Mouse (Mus musculus): ENCODE data around the gene Ppp1r1c. TPM values are rescaled to one million over a fixed set of nuclear protein-coding genes. Genes with fewer than 3 reads are reported as not detected.

The Ppp1r1c gene
- not detected in 2 replicates for polyA plus RNA-seq (2014; fragmentation: Nextera tagmentation; extraction: Ambion mirVana)

DNA sequence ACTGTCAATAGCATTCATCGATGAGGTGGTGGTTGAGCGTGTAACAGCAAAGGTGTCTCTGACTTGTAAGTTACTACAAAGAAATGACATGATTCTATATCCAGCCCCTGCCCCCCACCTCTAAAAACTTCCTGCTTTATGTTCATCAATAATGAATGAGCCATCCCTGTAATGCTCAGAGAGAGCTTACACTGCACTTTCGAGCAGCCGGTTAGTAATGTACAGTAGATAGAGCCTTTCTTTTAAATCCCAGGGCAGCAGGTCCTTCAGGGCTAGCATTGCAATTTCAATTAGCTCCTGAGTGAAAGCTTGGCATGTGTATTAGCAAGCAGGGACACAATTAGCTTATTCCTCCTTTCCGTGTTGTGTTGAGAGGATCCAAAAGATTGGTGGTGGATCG is at the start of gene Ppp1r1c:
TSS of gene Ppp1r1c (plus strand) at position 206 of the 400 bp plus-strand sequence.
- Histone ChIP-seq H3K9me3 (ENCODE audit: control insufficient read depth, low read depth, low read length) (no peaks in the 10 kb centered on the region), H3K27me3 (ENCODE audit: control insufficient read depth, insufficient read depth, low read length) (no peaks in the 10 kb centered on the region), H3K36me3 (ENCODE audit: control insufficient read depth, insufficient read depth, low read length) (no peaks in the 10 kb centered on the region), H3K4me1 (ENCODE audit: control insufficient read depth, insufficient read depth, low read length) (no peaks in the 10 kb centered on the region), H3K4me2 (replicated peaks; ENCODE audit: low read depth, low read length) (no peak within 1 kb of the TSS), H3K4me3 (ENCODE audit: low read depth, low read length) (no peak within 1 kb of the TSS), H3K27ac (ENCODE audit: low read length) (no peak within 1 kb of the TSS), H3K9ac (replicated peaks; ENCODE audit: low read depth, low read length) (no peak within 1 kb of the TSS)
- WGBS: 85% methylated on average over 6 of the region's 6 CpGs
- ATAC-seq (ENCODE audit: insufficient number of reproducible peaks, insufficient read depth, low FRiP score, low read depth): no peak

DNA sequence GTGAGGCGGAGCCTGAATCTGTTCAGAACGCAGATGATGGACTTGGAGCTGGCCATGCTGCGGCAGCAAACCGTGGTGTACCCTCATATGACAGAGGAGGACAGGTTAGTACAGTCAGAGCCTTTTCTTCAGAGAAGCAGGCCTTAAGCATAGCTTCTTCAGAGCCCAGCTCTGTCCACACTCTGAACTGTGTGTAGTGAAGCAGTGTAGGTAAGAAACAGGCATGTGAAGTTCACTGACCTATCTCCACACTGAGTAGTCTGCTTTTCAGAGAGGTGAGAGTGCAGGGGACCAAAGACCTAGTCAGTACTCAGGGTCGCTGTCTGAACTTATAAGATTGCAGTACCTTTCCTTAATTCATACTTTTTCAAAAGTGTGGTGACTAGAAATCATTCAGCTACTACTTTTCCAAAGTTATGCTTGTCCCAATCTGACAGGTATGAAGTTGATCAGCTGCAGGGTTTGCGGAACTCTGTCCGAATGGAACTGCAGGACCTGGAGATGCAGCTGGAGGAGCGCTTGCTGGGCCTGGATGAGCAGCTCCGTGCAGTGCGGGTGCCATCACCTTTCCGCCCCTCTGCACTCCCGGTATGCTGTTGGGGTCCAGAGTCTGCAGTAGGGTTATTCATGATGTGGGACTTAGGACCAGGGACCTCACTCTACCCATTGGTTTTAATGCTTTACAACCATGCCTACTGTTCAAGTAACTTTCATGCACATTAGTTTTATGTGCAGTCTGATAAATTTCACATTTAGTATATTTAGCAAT is 47.0 kb upstream of the Ppp1r1c start:
- ATAC-seq (ENCODE audit: insufficient number of reproducible peaks, insufficient read depth, low FRiP score, low read depth): no peak
- no peaks in the 10 kb centered on the region for H3K9me3 ChIP-seq (ENCODE audit: control insufficient read depth, low read depth, low read length)
- no peak overlapping the region for H3K27ac ChIP-seq (ENCODE audit: low read length)
- 92% methylated on average over 12 of the region's 12 CpGs for WGBS
- no peak overlapping the region for H3K4me2 ChIP-seq (replicated peaks; ENCODE audit: low read depth, low read length)
- no peak overlapping the region for H3K9ac ChIP-seq (replicated peaks; ENCODE audit: low read depth, low read length)
- peaks cover 58% of the 10 kb centered on the region for H3K36me3 ChIP-seq (ENCODE audit: control insufficient read depth, insufficient read depth, low read length)
- no peaks in the 10 kb centered on the region for H3K4me1 ChIP-seq (ENCODE audit: control insufficient read depth, insufficient read depth, low read length)
- no peaks in the 10 kb centered on the region for H3K27me3 ChIP-seq (ENCODE audit: control insufficient read depth, insufficient read depth, low read length)
- no peak overlapping the region for H3K4me3 ChIP-seq (ENCODE audit: low read depth, low read length)

DNA sequence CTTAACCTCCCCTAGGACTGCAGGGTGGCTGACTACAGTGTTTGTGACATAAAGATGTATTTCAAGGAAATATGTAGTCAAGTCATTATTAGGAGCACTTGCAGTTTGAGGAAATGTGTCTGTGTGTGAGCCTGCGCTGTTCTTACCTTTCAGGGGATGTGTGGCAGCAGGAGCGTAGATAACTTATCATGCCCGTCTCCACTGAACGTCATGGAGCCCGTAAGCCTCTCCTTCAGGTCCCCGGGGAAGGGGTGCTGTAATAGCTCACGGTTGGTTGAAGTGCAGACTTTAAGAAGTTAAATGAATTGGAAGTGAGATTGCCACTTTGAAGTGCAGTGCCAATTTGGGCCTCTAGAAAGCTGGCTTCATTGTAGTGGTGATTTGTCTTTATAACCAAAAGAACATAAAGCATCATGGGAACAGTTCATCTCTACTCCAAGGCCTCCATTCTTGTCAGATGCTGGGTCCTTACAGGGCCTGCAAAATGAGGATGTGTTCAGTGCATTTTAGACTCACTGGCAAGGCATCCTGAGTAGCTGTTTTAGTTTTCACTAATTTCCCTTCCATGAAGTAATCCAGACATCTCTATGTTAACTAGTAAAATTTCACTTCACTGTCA is 46.0 kb upstream of the Ppp1r1c start:
- H3K9me3 ChIP-seq (ENCODE audit: control insufficient read depth, low read depth, low read length): no peaks in the 10 kb centered on the region
- H3K4me3 ChIP-seq (ENCODE audit: low read depth, low read length): no peak overlapping the region
- 79% methylated on average over 7 of the region's 7 CpGs for WGBS
- H3K4me2 ChIP-seq (replicated peaks; ENCODE audit: low read depth, low read length): no peak overlapping the region
- H3K27ac ChIP-seq (ENCODE audit: low read length): no peak overlapping the region
- peaks cover 58% of the 10 kb centered on the region for H3K36me3 ChIP-seq (ENCODE audit: control insufficient read depth, insufficient read depth, low read length)
- H3K4me1 ChIP-seq (ENCODE audit: control insufficient read depth, insufficient read depth, low read length): no peaks in the 10 kb centered on the region
- H3K27me3 ChIP-seq (ENCODE audit: control insufficient read depth, insufficient read depth, low read length): no peaks in the 10 kb centered on the region
- no peak overlapping the region for H3K9ac ChIP-seq (replicated peaks; ENCODE audit: low read depth, low read length)
- no peak for ATAC-seq (ENCODE audit: insufficient number of reproducible peaks, insufficient read depth, low FRiP score, low read depth)

DNA sequence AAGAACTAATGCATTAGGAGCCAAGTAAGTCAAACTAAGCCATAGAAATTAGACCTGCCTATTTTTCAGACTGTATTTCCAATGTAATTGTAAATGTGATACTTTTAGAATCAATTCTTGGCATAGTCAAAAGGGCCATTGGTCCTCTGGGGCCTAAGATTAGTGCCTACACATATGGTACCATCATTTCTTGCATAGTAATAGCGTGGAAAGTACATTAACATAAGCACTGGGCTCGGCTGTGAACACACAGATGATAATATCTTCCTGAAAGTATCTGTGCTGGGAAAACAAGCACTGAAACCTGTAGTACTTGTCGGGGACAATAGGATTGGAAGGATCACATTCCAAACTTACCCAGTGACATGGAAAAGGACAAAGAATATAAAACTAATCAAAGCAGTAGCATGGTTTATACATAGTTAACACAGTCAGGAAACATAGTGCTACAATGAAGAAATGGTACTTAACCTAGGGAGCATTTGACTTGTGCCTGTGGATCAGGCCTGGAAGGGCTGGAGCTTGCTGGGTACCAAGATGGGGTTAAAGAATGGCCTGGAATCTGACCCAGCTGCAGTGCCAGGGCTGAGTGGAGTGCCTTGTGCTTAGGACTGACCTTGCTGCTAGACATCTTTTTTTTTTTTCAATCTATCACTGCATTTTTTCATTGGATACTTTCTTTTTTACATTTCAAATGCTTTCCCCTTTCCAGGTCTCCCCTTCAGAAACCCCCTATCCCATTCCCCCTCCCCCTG is 42.9 kb upstream of the Ppp1r1c start:
- H3K27ac ChIP-seq (ENCODE audit: low read length): no peak overlapping the region
- no peaks in the 10 kb centered on the region for H3K27me3 ChIP-seq (ENCODE audit: control insufficient read depth, insufficient read depth, low read length)
- H3K4me1 ChIP-seq (ENCODE audit: control insufficient read depth, insufficient read depth, low read length): no peaks in the 10 kb centered on the region
- no peaks in the 10 kb centered on the region for H3K9me3 ChIP-seq (ENCODE audit: control insufficient read depth, low read depth, low read length)
- 73% methylated on average over 3 of the region's 3 CpGs for WGBS
- H3K4me3 ChIP-seq (ENCODE audit: low read depth, low read length): no peak overlapping the region
- ATAC-seq (ENCODE audit: insufficient number of reproducible peaks, insufficient read depth, low FRiP score, low read depth): no peak
- H3K9ac ChIP-seq (replicated peaks; ENCODE audit: low read depth, low read length): no peak overlapping the region
- H3K36me3 ChIP-seq (ENCODE audit: control insufficient read depth, insufficient read depth, low read length): peaks cover 32% of the 10 kb centered on the region
- no peak overlapping the region for H3K4me2 ChIP-seq (replicated peaks; ENCODE audit: low read depth, low read length)

DNA sequence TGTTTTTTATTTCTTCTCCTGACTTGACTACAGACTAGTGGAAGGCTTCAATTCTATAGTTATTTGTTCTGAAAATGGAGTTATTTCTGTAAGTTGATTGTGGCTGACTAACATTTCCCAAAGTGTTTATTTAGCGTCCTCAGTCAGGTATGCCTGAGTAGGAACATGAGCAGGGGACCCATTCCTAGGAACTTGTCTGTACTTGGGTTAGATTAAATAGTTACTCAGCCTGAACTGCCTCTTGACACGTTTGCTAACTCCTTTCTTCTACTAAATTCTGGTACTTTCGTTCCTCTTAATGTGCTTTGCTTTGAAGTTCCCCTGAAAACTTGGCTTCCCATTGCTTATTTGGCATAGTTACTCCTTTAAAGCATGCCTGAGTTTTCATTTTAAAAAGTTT is 42.1 kb upstream of the Ppp1r1c start:
- H3K4me2 ChIP-seq (replicated peaks; ENCODE audit: low read depth, low read length): no peak overlapping the region
- H3K27me3 ChIP-seq (ENCODE audit: control insufficient read depth, insufficient read depth, low read length): no peaks in the 10 kb centered on the region
- 0 out of 2 replicates have a peak overlapping the region, but pooled peaks have one; percentile 22 for H3K27ac ChIP-seq (ENCODE audit: low read length)
- no peaks in the 10 kb centered on the region for H3K9me3 ChIP-seq (ENCODE audit: control insufficient read depth, low read depth, low read length)
- H3K4me1 ChIP-seq (ENCODE audit: control insufficient read depth, insufficient read depth, low read length): no peaks in the 10 kb centered on the region
- no peak overlapping the region for H3K9ac ChIP-seq (replicated peaks; ENCODE audit: low read depth, low read length)
- no peak overlapping the region for H3K4me3 ChIP-seq (ENCODE audit: low read depth, low read length)
- WGBS: 45% methylated on average over 3 of the region's 3 CpGs
- ATAC-seq (ENCODE audit: insufficient number of reproducible peaks, insufficient read depth, low FRiP score, low read depth): no peak
- peaks cover 30% of the 10 kb centered on the region for H3K36me3 ChIP-seq (ENCODE audit: control insufficient read depth, insufficient read depth, low read length)

DNA sequence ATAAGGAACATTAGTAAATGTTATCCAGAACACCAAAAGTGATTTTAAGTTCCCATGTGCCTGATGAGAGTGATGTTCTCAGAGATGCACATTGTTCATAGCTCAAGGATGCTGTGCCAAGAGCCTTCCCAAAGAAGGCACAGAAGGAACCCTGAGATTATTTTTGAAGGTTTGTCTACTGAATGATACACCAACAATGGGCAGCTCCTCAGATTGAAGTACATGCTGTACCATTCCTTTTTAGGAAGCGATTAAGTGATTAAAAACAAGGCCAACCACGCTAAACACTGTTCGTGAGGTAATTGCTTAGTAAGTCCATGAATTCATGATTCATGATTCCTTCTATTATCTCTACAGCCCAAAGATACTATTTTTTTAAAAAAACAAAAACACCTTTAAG is 32.3 kb upstream of the Ppp1r1c start:
- no peak overlapping the region for H3K9ac ChIP-seq (replicated peaks; ENCODE audit: low read depth, low read length)
- H3K27me3 ChIP-seq (ENCODE audit: control insufficient read depth, insufficient read depth, low read length): no peaks in the 10 kb centered on the region
- WGBS: 91% methylated on average over 3 of the region's 3 CpGs
- no peaks in the 10 kb centered on the region for H3K9me3 ChIP-seq (ENCODE audit: control insufficient read depth, low read depth, low read length)
- H3K4me3 ChIP-seq (ENCODE audit: low read depth, low read length): no peak overlapping the region
- peaks cover 4% of the 10 kb centered on the region; the same call in 1 of the 2 replicates for H3K4me1 ChIP-seq (ENCODE audit: control insufficient read depth, insufficient read depth, low read length)
- no peak overlapping the region for H3K27ac ChIP-seq (ENCODE audit: low read length)
- ATAC-seq (ENCODE audit: insufficient number of reproducible peaks, insufficient read depth, low FRiP score, low read depth): no peak
- H3K4me2 ChIP-seq (replicated peaks; ENCODE audit: low read depth, low read length): no peak overlapping the region
- peaks cover 8% of the 10 kb centered on the region; the same call in 1 of the 2 replicates for H3K36me3 ChIP-seq (ENCODE audit: control insufficient read depth, insufficient read depth, low read length)

DNA sequence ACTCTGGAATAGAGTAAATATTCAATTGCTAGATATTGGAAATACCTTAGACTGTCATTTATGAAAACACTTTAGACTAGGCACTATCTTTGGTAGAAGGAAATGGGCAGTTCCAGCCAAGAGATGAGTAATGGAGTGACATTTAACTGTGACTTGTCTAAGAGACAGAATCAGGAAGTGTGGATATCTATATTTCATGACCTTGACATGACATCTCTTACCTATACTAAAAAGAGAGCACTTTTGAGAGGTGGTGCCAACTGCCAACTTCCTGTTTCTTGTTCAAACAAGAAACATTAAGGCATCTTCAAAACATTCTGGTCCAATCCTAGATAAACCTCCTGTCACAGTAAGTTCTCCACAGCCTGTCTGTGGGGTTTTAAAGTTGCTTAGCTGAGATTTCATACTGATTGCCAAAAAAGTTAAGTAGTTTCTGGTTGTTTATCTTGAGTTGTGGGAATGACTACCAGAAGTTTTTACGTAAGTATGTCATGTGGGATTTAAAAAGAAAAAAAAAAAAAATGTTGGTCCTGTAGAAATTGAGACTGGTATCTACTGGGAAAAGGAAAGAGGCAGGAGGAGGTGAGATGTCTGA is 29.8 kb upstream of the Ppp1r1c start:
- no peak for ATAC-seq (ENCODE audit: insufficient number of reproducible peaks, insufficient read depth, low FRiP score, low read depth)
- 51% methylated on average over 1 of the region's 1 CpGs for WGBS
- no peaks in the 10 kb centered on the region for H3K9me3 ChIP-seq (ENCODE audit: control insufficient read depth, low read depth, low read length)

DNA sequence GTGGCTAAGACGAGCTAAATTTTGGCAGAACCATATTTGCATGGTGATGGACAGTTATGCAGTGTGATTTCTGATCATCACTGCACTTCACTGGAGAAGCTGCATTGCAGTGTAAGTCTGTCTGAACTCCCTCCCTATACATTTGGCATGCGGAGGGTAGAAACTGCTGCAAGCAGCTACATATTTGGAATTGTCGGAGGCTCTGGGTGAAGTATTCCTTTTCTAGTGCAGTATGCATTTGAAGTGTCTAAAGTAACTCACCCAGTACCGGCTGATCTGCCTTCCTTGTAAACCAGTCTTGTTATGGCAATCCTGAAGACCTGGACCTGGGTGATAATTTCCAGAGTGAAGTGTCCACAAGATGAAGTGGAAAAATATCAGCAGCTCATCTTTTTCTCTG is 25.9 kb upstream of the Ppp1r1c start:
- peak overlapping the region; percentile 10; the same call in 1 of the 2 replicates for H3K27ac ChIP-seq (ENCODE audit: low read length)
- WGBS: 46% methylated on average over 4 of the region's 4 CpGs
- H3K27me3 ChIP-seq (ENCODE audit: control insufficient read depth, insufficient read depth, low read length): no peaks in the 10 kb centered on the region
- H3K9me3 ChIP-seq (ENCODE audit: control insufficient read depth, low read depth, low read length): no peaks in the 10 kb centered on the region
- no peaks in the 10 kb centered on the region for H3K36me3 ChIP-seq (ENCODE audit: control insufficient read depth, insufficient read depth, low read length)
- no peak overlapping the region for H3K9ac ChIP-seq (replicated peaks; ENCODE audit: low read depth, low read length)
- no peak overlapping the region for H3K4me3 ChIP-seq (ENCODE audit: low read depth, low read length)
- no peak overlapping the region for H3K4me2 ChIP-seq (replicated peaks; ENCODE audit: low read depth, low read length)
- no peak for ATAC-seq (ENCODE audit: insufficient number of reproducible peaks, insufficient read depth, low FRiP score, low read depth)
- peaks cover 4% of the 10 kb centered on the region; the same call in 1 of the 2 replicates for H3K4me1 ChIP-seq (ENCODE audit: control insufficient read depth, insufficient read depth, low read length)

More for the DNA sequence above, 29.8 kb upstream of the Ppp1r1c start:
- H3K36me3 ChIP-seq (ENCODE audit: control insufficient read depth, insufficient read depth, low read length): no peaks in the 10 kb centered on the region; the same call in 1 of the 2 replicates
- peaks cover 4% of the 10 kb centered on the region; the same call in 1 of the 2 replicates for H3K4me1 ChIP-seq (ENCODE audit: control insufficient read depth, insufficient read depth, low read length)
- H3K27ac ChIP-seq (ENCODE audit: low read length): no peak overlapping the region
- H3K9ac ChIP-seq (replicated peaks; ENCODE audit: low read depth, low read length): no peak overlapping the region
- no peak overlapping the region for H3K4me3 ChIP-seq (ENCODE audit: low read depth, low read length)
- no peaks in the 10 kb centered on the region for H3K27me3 ChIP-seq (ENCODE audit: control insufficient read depth, insufficient read depth, low read length)
- no peak overlapping the region for H3K4me2 ChIP-seq (replicated peaks; ENCODE audit: low read depth, low read length)

Measured in stomach, embryonic 14.5 days (tissue).